Mouse (Mus musculus) heart, embryonic 10.5 days (tissue): ENCODE measurements at regions not wholly inside any gene's neighbourhood (a gene's known extent, or its start where the extent isn't known, plus 50 kb on each side); places are given as distances from the start of the nearest gene placed in this dataset.

Source experiments
- DNase-seq: peaks from one replicate; pipeline ENCODE4 v3.0.0-alpha.2; 2017; ENCODE audit warnings: low spot score
- H3K27ac ChIP-seq: fragments of 300-500 bp; sonication (generic); 2 replicates; pipeline ENCODE4 v1.5.1; 2016; ENCODE audit warnings: mild to moderate bottlenecking
- H3K27me3 ChIP-seq: fragments of 300-500 bp; sonication (generic); 2 replicates; pipeline ENCODE4 v1.6.1; 2016; ENCODE audit warnings: mild to moderate bottlenecking; ENCODE audit not compliant: poor library complexity, insufficient read depth, severe bottlenecking
- H3K36me3 ChIP-seq: fragments of 300-500 bp; sonication (generic); 2 replicates; pipeline ENCODE4 v1.6.1; 2016; ENCODE audit warnings: mild to moderate bottlenecking, moderate library complexity
- H3K4me1 ChIP-seq: fragments of 300-500 bp; sonication (generic); 2 replicates; pipeline ENCODE4 v1.6.1; 2016; ENCODE audit warnings: mild to moderate bottlenecking
- H3K4me3 ChIP-seq: fragments of 300-500 bp; sonication (generic); 2 replicates; pipeline ENCODE4 v1.5.1; 2016; ENCODE audit warnings: mild to moderate bottlenecking, moderate library complexity
- H3K9me3 ChIP-seq: fragments of 300-500 bp; sonication (generic); 2 replicates; pipeline ENCODE4 v1.6.1; 2016; ENCODE audit warnings: mild to moderate bottlenecking, moderate library complexity
- WGBS: fragments of 180-500 bp; shearing (Covaris S2); methylation state at CpG from one replicate; pipeline ENCODE4 v1.1.7; 2016; 5-methylcytosine and 5-hydroxymethylcytosine counted together

GRCm38 (mm10) chr3:58153874-58154756 lies 260.4 kb upstream of the Tsc22d2 start:
- Histone ChIP-seq H3K36me3 (no peaks in the 10 kb centered on the region), H3K4me3 (no peak overlapping the region), H3K27ac (no peak overlapping the region), H3K27me3 (no peaks in the 10 kb centered on the region), H3K9me3 (no peaks in the 10 kb centered on the region), H3K4me1 (no peaks in the 10 kb centered on the region)
- 80% methylated on average over 21 of the region's 21 CpGs for WGBS
- peak; percentile 69 for DNase-seq

- no peaks in the 10 kb centered on the region for H3K36me3 ChIP-seq
- no peak overlapping the region for H3K4me3 ChIP-seq
- DNase-seq, result no peak
- WGBS, result 61% methylated on average over 3 of the region's 3 CpGs
- H3K27me3 ChIP-seq, result no peaks in the 10 kb centered on the region
- H3K4me1 ChIP-seq, result peaks cover 26% of the 10 kb centered on the region
- no peak overlapping the region for H3K27ac ChIP-seq
- H3K9me3 ChIP-seq, result no peaks in the 10 kb centered on the region
Observed at GRCm38 (mm10) chr3:58159384-58159783, 255.1 kb upstream of the Tsc22d2 start.

- Histone ChIP-seq H3K4me1 (peaks cover 45% of the 10 kb centered on the region), H3K27me3 (no peaks in the 10 kb centered on the region), H3K36me3 (no peaks in the 10 kb centered on the region), H3K4me3 (no peak overlapping the region), H3K9me3 (no peaks in the 10 kb centered on the region), H3K27ac (peak overlapping the region; percentile 56; the same call in 1 of the 2 replicates)
- peak; percentile 72 for DNase-seq
- 26% methylated on average over 10 of the region's 10 CpGs for WGBS
Observed at GRCm38 (mm10) chr3:58162238-58162637, 252.3 kb upstream of the Tsc22d2 start.

DNA sequence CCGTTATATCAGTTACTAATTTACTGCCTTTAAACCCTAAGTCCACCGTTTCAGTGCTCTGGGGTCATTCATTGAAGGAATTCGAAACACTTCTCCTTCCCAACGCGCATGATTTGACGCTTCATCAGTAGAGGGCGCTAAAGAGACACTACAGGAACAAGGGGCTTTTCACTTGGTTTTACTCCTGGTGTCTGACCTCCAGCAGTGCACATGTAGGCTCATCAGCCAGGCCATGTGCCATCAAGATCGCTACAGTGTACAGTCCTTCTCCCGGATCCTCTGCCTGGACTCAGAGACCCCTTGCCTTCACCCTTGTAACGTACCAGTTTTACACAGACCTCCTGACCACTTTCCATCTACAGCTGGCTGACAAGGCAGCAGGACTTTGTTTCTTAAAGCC lies 250.7 kb upstream of the Tsc22d2 start:
- Histone ChIP-seq H3K36me3 (no peaks in the 10 kb centered on the region), H3K27ac (peak overlapping the region; percentile 33; the same call in 1 of the 2 replicates), H3K4me3 (no peak overlapping the region), H3K27me3 (no peaks in the 10 kb centered on the region), H3K9me3 (no peaks in the 10 kb centered on the region), H3K4me1 (peaks cover 49% of the 10 kb centered on the region)
- peak; percentile 89 for DNase-seq
- WGBS, result 10% methylated on average over 10 of the region's 10 CpGs

DNA sequence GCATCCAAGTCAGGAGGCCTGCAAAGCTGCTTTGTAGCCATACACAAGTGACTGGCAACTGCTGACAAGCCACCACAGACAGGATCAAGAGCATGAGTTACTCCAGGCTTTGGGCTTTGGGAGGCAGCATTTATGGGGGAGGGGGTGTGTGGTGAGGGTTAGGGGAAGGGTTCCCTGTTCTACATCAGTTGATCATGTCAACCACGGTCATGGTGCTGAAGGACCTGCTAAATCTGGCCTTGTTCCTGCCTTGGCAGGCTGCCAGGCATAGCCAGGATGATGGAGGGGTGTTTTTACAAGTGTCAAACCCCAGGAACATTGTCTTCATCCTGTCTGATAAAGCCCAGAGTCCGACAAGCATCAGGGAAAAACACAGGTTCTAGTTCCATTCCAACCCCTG lies 247.9 kb upstream of the Tsc22d2 start:
- 14% methylated on average over 2 of the region's 2 CpGs for WGBS
- peak; percentile 93 for DNase-seq
- no peaks in the 10 kb centered on the region for H3K27me3 ChIP-seq
- H3K27ac ChIP-seq, result peak overlapping the region; percentile 60; the same call in 1 of the 2 replicates
- H3K4me3 ChIP-seq, result no peak overlapping the region
- peaks cover 44% of the 10 kb centered on the region for H3K4me1 ChIP-seq
- H3K9me3 ChIP-seq, result no peaks in the 10 kb centered on the region
- H3K36me3 ChIP-seq, result no peaks in the 10 kb centered on the region

DNA sequence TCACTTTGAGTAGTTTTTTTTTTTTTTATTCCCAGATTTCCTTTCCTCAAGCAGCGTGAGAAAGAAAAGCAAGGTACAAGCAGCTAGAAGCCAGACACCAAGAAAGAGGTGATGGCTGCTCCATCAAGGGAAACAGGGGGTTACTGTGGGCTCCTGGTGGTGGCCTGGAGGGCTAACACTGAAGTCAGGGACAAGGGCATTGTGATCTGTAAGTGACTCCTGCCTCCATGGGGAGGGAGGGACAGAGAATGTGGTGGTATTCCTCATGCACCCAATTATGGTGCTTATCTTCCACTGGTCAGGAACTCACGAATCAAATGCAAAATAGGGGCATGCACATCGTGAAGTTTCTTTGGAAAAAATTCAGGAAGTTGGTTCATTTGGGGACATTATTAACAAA lies 247.4 kb upstream of the Tsc22d2 start:
- Histone ChIP-seq H3K27me3 (no peaks in the 10 kb centered on the region), H3K27ac (peak overlapping the region; percentile 59), H3K9me3 (no peaks in the 10 kb centered on the region), H3K4me1 (peaks cover 39% of the 10 kb centered on the region), H3K4me3 (no peak overlapping the region), H3K36me3 (no peaks in the 10 kb centered on the region)
- DNase-seq, result peak; percentile 74
- 43% methylated on average over 3 of the region's 3 CpGs for WGBS

- no peaks in the 10 kb centered on the region for H3K27me3 ChIP-seq
- 76% methylated on average over 1 of the region's 1 CpGs for WGBS
- no peak overlapping the region for H3K4me3 ChIP-seq
- no peaks in the 10 kb centered on the region for H3K36me3 ChIP-seq
- H3K4me1 ChIP-seq, result peaks cover 32% of the 10 kb centered on the region
- H3K27ac ChIP-seq, result peak overlapping the region; percentile 59; the same call in 1 of the 2 replicates
- H3K9me3 ChIP-seq, result no peaks in the 10 kb centered on the region
- peak; percentile 59 for DNase-seq
Observed at GRCm38 (mm10) chr3:58167761-58168290, 246.7 kb upstream of the Tsc22d2 start.

- Histone ChIP-seq H3K4me3 (no peak overlapping the region), H3K9me3 (no peaks in the 10 kb centered on the region), H3K27me3 (no peaks in the 10 kb centered on the region), H3K4me1 (peaks cover 28% of the 10 kb centered on the region), H3K36me3 (no peaks in the 10 kb centered on the region), H3K27ac (peak overlapping the region; percentile 42; the same call in 1 of the 2 replicates)
- peak; percentile 57 for DNase-seq
- WGBS, result 65% methylated on average over 14 of the region's 14 CpGs
Observed at GRCm38 (mm10) chr3:58168522-58169185, 245.9 kb upstream of the Tsc22d2 start.

GRCm38 (mm10) chr3:58169786-58170185 lies 244.7 kb upstream of the Tsc22d2 start:
- WGBS, result 87% methylated on average over 6 of the region's 6 CpGs
- no peaks in the 10 kb centered on the region for H3K36me3 ChIP-seq
- no peak overlapping the region for H3K27ac ChIP-seq
- H3K4me3 ChIP-seq, result no peak overlapping the region
- H3K9me3 ChIP-seq, result no peaks in the 10 kb centered on the region
- DNase-seq, result peak; percentile 10
- peaks cover 22% of the 10 kb centered on the region for H3K4me1 ChIP-seq
- H3K27me3 ChIP-seq, result no peaks in the 10 kb centered on the region

- WGBS, result 74% methylated on average over 5 of the region's 5 CpGs
- Histone ChIP-seq H3K4me3 (no peak overlapping the region), H3K9me3 (no peaks in the 10 kb centered on the region), H3K27me3 (no peaks in the 10 kb centered on the region), H3K4me1 (peaks cover 5% of the 10 kb centered on the region; the same call in 1 of the 2 replicates), H3K36me3 (no peaks in the 10 kb centered on the region), H3K27ac (no peak overlapping the region)
- peak; percentile 16 for DNase-seq
Observed at GRCm38 (mm10) chr3:58172096-58172495, 242.4 kb upstream of the Tsc22d2 start.

GRCm38 (mm10) chr3:58173821-58174220 lies 240.7 kb upstream of the Tsc22d2 start:
- no peaks in the 10 kb centered on the region for H3K36me3 ChIP-seq
- H3K27me3 ChIP-seq, result no peaks in the 10 kb centered on the region
- no peaks in the 10 kb centered on the region for H3K9me3 ChIP-seq
- WGBS, result 84% methylated on average over 1 of the region's 1 CpGs
- no peak overlapping the region for H3K27ac ChIP-seq
- DNase-seq, result no peak
- H3K4me1 ChIP-seq, result no peaks in the 10 kb centered on the region; the same call in 1 of the 2 replicates
- no peak overlapping the region for H3K4me3 ChIP-seq

GRCm38 (mm10) chr3:58181715-58182114 lies 232.8 kb upstream of the Tsc22d2 start:
- peak; percentile 90 for DNase-seq
- Histone ChIP-seq H3K36me3 (no peaks in the 10 kb centered on the region), H3K27ac (peak overlapping the region; percentile 87), H3K4me3 (peak overlapping the region; percentile 29; the same call in 1 of the 2 replicates), H3K9me3 (no peaks in the 10 kb centered on the region), H3K4me1 (peaks cover 15% of the 10 kb centered on the region; the same call in 1 of the 2 replicates), H3K27me3 (no peaks in the 10 kb centered on the region)
- 22% methylated on average over 3 of the region's 3 CpGs for WGBS

DNA sequence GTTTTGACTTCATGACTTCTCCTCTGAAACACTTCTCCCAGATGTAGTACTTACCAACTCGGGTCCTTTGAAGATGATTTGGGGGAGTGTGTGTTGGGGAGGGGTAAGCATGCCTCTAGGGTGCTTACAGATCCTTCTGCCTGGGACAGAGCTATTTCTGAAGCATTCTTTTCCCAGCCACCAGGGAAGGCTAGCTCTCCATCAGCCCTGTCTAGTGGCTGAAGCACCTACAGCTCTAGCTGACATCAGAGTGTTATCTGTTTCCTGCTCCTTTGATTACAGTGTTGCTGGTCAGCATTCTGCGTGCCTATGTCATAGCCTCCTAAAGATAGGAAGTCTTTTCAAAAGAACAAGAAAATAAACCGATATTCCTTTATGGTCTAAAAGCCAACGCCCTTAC lies 232.2 kb upstream of the Tsc22d2 start:
- peak overlapping the region; percentile 87 for H3K27ac ChIP-seq
- 13% methylated on average over 4 of the region's 4 CpGs for WGBS

More for the DNA sequence above, 232.2 kb upstream of the Tsc22d2 start:
- no peaks in the 10 kb centered on the region for H3K36me3 ChIP-seq
- peak; percentile 80 for DNase-seq
- peaks cover 15% of the 10 kb centered on the region; the same call in 1 of the 2 replicates for H3K4me1 ChIP-seq
- no peaks in the 10 kb centered on the region for H3K27me3 ChIP-seq
- H3K9me3 ChIP-seq, result no peaks in the 10 kb centered on the region
- peak overlapping the region; percentile 29 for H3K4me3 ChIP-seq
